Mouse (Mus musculus) embryonic facial prominence, embryonic 12.5 days (tissue): ENCODE results near the gene Ficd. TPM values are rescaled to one million over a fixed set of nuclear protein-coding genes. Genes with fewer than 3 reads are reported as not detected.

ENCODE experiments used
- ATAC-seq: fragments of 200-750 bp; cut with Nextera tagmentation; 2 replicates; pipeline ENCODE4 v1.8.0; 2017; ENCODE audit not compliant: insufficient number of reproducible peaks, insufficient read depth, low FRiP score, low TSS enrichment
- H3K27ac ChIP-seq: fragments of 300-500 bp; sonication (generic); 2 replicates; pipeline ENCODE4 v1.5.1; 2016; ENCODE audit warnings: mild to moderate bottlenecking
- H3K27me3 ChIP-seq: fragments of 300-500 bp; sonication (generic); 2 replicates; pipeline ENCODE4 v1.6.1; 2016; ENCODE audit warnings: mild to moderate bottlenecking, moderate library complexity
- H3K36me3 ChIP-seq: fragments of 300-500 bp; sonication (generic); 2 replicates; pipeline ENCODE4 v1.6.1; 2016; ENCODE audit warnings: mild to moderate bottlenecking
- H3K4me1 ChIP-seq: fragments of 300-500 bp; sonication (generic); 2 replicates; pipeline ENCODE4 v1.6.1; 2016
- H3K4me2 ChIP-seq: fragments of 300-500 bp; sonication (generic); replicated peaks from 2 replicates; pipeline ENCODE4 v1.6.1; 2016; ENCODE audit warnings: mild to moderate bottlenecking, moderate library complexity
- H3K4me3 ChIP-seq: fragments of 300-500 bp; sonication (generic); 2 replicates; pipeline ENCODE4 v1.5.1; 2016; ENCODE audit warnings: mild to moderate bottlenecking
- H3K9ac ChIP-seq: fragments of 300-500 bp; sonication (generic); 2 replicates; pipeline ENCODE4 v1.6.1; 2016; ENCODE audit warnings: mild to moderate bottlenecking, moderate library complexity
- H3K9me3 ChIP-seq: fragments of 300-500 bp; sonication (generic); 2 replicates; pipeline ENCODE4 v1.6.1; 2016; ENCODE audit warnings: mild to moderate bottlenecking, moderate library complexity
- WGBS: fragments of 180-500 bp; shearing (Covaris S2); methylation state at CpG from one replicate; pipeline ENCODE4 v1.1.7; 2016; 5-methylcytosine and 5-hydroxymethylcytosine counted together
- polyA plus RNA-seq: library from polyadenylated mRNA; unstranded; fragments of >200 nt; fragmentation: Nextera tagmentation; extraction: Ambion mirVana; gene quantifications from 2 replicates; pipeline ENCODE4 v1.2.1, GENCODE M21; 2016

Ficd gene
- polyA plus RNA-seq, 1 experiment from 2014 or later, result 5.1 TPM

- Histone ChIP-seq H3K9ac (no peak overlapping the region), H3K4me1 (no peaks in the 10 kb centered on the region), H3K9me3 (no peaks in the 10 kb centered on the region), H3K27me3 (0 out of 2 replicates have a peak, but pooled peaks cover 5% of the 10 kb centered on the region), H3K4me2 (no peak overlapping the region), H3K27ac (no peak overlapping the region), H3K36me3 (no peaks in the 10 kb centered on the region), H3K4me3 (no peak overlapping the region)
- ATAC-seq, result 0 out of 2 replicates have a peak, but pooled peaks have one; percentile 41
- WGBS, result 15% methylated on average over 12 of the region's 12 CpGs
Measured at GRCm38 (mm10) chr5:113716581-113717388, 18.8 kb upstream of the Ficd start.

GRCm38 (mm10) chr5:113719221-113719661 is 16.4 kb upstream of the Ficd start:
- 84% methylated on average over 8 of the region's 8 CpGs for WGBS
- Histone ChIP-seq H3K9ac (no peak overlapping the region), H3K4me1 (no peaks in the 10 kb centered on the region), H3K9me3 (no peaks in the 10 kb centered on the region), H3K4me2 (no peak overlapping the region), H3K36me3 (no peaks in the 10 kb centered on the region), H3K27me3 (peaks cover 10% of the 10 kb centered on the region), H3K27ac (no peak overlapping the region), H3K4me3 (no peak overlapping the region)
- ATAC-seq, result no peak

GRCm38 (mm10) chr5:113722224-113723013 is 13.2 kb upstream of the Ficd start:
- Histone ChIP-seq H3K9me3 (no peaks in the 10 kb centered on the region), H3K4me1 (no peaks in the 10 kb centered on the region), H3K36me3 (no peaks in the 10 kb centered on the region), H3K9ac (no peak overlapping the region), H3K27ac (no peak overlapping the region), H3K27me3 (peaks cover 10% of the 10 kb centered on the region), H3K4me2 (no peak overlapping the region), H3K4me3 (no peak overlapping the region)
- WGBS, result 89% methylated on average over 9 of the region's 10 CpGs
- no peak for ATAC-seq

GRCm38 (mm10) chr5:113723567-113724237 is 11.9 kb upstream of the Ficd start:
- Histone ChIP-seq H3K4me3 (no peak overlapping the region), H3K27me3 (peaks cover 6% of the 10 kb centered on the region), H3K9ac (no peak overlapping the region), H3K9me3 (no peaks in the 10 kb centered on the region), H3K4me1 (no peaks in the 10 kb centered on the region), H3K27ac (no peak overlapping the region), H3K4me2 (no peak overlapping the region), H3K36me3 (no peaks in the 10 kb centered on the region)
- WGBS, result 36% methylated on average over 8 of the region's 8 CpGs
- ATAC-seq, result no peak

DNA sequence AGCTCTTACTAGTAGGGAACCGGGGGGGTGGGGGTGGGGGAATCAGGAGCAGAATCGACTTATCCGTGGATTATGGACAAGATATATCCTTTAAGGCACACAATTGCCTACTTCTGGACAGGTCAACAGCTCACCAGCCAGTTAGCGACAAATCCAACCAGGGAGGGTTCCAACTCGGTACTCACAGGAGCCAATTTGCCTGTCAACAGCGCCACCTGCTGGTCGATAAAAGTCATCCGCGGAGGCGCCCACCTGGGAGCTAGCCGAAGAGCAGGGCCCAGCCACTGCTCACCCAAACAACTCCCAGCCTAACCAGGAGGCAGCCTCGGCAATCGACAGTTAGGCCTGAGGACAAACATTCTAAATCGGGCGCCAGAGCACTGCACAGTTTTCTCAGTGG is 11.2 kb upstream of the Ficd start, which contains the start of gene 1700069L16Rik:
TSS of gene 1700069L16Rik (minus strand) at position 327 of the 400 bp plus-strand sequence.
- no peak for ATAC-seq
- Histone ChIP-seq H3K4me1 (no peaks in the 10 kb centered on the region), H3K27me3 (peaks cover 5% of the 10 kb centered on the region), H3K36me3 (no peaks in the 10 kb centered on the region), H3K9ac (no peak within 1 kb of the TSS), H3K4me3 (no peak within 1 kb of the TSS), H3K9me3 (no peaks in the 10 kb centered on the region), H3K27ac (no peak within 1 kb of the TSS), H3K4me2 (no peak within 1 kb of the TSS)
- 3% methylated on average over 15 of the region's 15 CpGs for WGBS

GRCm38 (mm10) chr5:113725417-113725816 is 10.2 kb upstream of the Ficd start:
- H3K9ac ChIP-seq, result no peak overlapping the region
- H3K4me3 ChIP-seq, result no peak overlapping the region
- H3K4me2 ChIP-seq, result no peak overlapping the region
- no peaks in the 10 kb centered on the region for H3K36me3 ChIP-seq
- WGBS, result 69% methylated on average over 12 of the region's 12 CpGs
- H3K27ac ChIP-seq, result no peak overlapping the region
- no peak for ATAC-seq
- peaks cover 5% of the 10 kb centered on the region for H3K27me3 ChIP-seq
- no peaks in the 10 kb centered on the region for H3K4me1 ChIP-seq
- H3K9me3 ChIP-seq, result no peaks in the 10 kb centered on the region

DNA sequence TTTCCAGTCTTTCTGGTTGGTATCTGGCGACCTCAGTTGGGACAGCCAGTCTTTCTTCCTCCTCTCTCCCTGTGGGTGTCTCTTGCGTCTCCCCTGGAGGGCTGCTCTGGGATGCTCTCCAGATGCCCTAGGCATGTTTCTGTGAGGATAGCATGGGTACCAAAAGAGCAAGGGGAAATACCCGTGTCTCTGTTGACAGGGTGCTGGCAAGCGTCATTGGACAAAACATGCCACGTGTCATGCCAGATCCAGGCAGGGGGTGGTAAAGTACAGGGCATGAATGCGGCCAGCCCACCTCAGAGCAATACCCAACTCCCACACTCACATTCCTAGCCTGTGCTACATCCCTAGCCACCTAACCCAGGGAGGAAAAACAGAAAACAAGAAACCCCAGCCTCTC is 9.0 kb upstream of the Ficd start:
- H3K4me2 ChIP-seq, result no peak overlapping the region
- 67% methylated on average over 6 of the region's 6 CpGs for whole genome bisulfite sequencing
- H3K27ac ChIP-seq, result no peak overlapping the region
- no peaks in the 10 kb centered on the region for H3K9me3 ChIP-seq
- H3K9ac ChIP-seq, result no peak overlapping the region
- no peak for ATAC-seq
- H3K4me1 ChIP-seq, result no peaks in the 10 kb centered on the region
- no peaks in the 10 kb centered on the region for H3K36me3 ChIP-seq
- peaks cover 5% of the 10 kb centered on the region for H3K27me3 ChIP-seq
- H3K4me3 ChIP-seq, result no peak overlapping the region

DNA sequence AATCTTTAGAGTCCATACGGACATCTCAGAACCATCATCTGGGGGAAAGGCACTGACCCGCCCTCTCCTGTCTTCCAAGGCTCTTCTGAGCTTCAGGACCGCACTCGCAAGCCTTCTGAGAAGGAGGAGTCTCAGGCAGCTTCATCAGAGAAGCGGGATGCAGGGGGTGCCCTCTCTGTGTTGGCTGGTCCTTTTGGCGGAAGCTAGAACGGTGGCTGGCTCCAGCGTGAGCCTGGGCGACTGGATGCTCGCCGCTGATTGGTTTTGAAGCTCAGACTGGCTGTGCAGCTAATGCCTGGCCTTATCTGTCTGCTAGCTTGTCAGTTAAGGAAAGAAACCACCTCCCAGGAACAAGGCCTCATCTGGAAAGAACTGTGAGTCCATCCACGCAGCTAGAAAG is 8.4 kb upstream of the Ficd start:
- no peak overlapping the region for H3K9ac ChIP-seq
- H3K4me3 ChIP-seq, result no peak overlapping the region
- H3K27ac ChIP-seq, result no peak overlapping the region
- no peak for ATAC-seq
- H3K9me3 ChIP-seq, result no peaks in the 10 kb centered on the region
- WGBS, result 68% methylated on average over 12 of the region's 12 CpGs
- H3K4me2 ChIP-seq, result no peak overlapping the region
- H3K36me3 ChIP-seq, result no peaks in the 10 kb centered on the region
- H3K4me1 ChIP-seq, result no peaks in the 10 kb centered on the region
- H3K27me3 ChIP-seq, result peaks cover 5% of the 10 kb centered on the region

DNA sequence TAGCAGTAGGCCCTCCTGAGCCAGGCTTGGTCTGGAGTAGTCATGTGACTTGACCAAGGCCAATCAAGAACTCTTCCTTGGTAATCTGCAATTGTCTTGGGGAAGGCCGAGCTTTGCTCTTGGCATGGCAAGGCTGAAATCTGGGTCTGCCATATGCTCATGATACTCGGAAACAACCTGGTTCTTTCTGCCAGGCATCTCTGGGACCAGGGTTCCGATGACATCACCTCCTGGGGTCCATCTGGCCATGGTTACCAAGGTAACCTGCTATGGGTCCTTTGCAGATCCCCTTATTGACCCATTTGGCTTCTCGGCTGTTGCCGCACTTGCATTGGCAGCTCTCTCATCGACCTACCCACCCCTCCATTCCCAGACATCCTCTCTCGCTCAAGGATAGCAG is 7.6 kb upstream of the Ficd start:
- WGBS, result 47% methylated on average over 7 of the region's 7 CpGs
- no peak for ATAC-seq
- Histone ChIP-seq H3K4me3 (no peak overlapping the region), H3K4me2 (no peak overlapping the region), H3K9ac (no peak overlapping the region), H3K4me1 (no peaks in the 10 kb centered on the region), H3K36me3 (no peaks in the 10 kb centered on the region), H3K27ac (no peak overlapping the region), H3K9me3 (no peaks in the 10 kb centered on the region), H3K27me3 (peaks cover 5% of the 10 kb centered on the region)

DNA sequence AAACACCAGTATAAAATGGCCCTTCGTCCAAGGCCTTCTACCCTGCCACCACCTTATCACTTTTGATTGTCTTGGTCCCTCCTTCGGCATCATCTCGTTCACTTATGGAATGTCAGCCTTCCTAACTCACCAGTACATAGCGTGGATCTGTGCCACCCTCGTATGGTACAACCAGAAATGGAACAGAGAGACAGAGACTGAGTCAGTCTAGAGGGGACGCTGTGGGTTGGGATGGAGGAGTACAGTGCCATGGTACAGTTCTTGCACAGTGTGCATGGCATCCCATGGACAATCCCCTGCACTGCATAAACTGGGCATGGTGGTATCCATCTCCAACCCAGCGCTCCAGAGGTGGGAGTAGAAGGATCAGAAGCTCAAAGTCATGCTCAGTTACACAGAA is 6.9 kb upstream of the Ficd start:
- H3K4me3 ChIP-seq, result no peak overlapping the region
- H3K9me3 ChIP-seq, result no peaks in the 10 kb centered on the region
- no peak overlapping the region for H3K27ac ChIP-seq
- no peaks in the 10 kb centered on the region for H3K4me1 ChIP-seq
- H3K27me3 ChIP-seq, result peaks cover 2% of the 10 kb centered on the region; the same call in 1 of the 2 replicates
- no peak overlapping the region for H3K4me2 ChIP-seq
- H3K36me3 ChIP-seq, result no peaks in the 10 kb centered on the region
- WGBS, result 84% methylated on average over 7 of the region's 7 CpGs
- H3K9ac ChIP-seq, result no peak overlapping the region
- no peak for ATAC-seq

GRCm38 (mm10) chr5:113730641-113731121 is 4.9 kb upstream of the Ficd start:
- no peak overlapping the region for H3K4me3 ChIP-seq
- H3K9ac ChIP-seq, result 0 out of 2 replicates have a peak overlapping the region, but pooled peaks have one; percentile 3
- 64% methylated on average over 7 of the region's 7 CpGs for WGBS
- no peak overlapping the region for H3K4me2 ChIP-seq
- H3K9me3 ChIP-seq, result no peaks in the 10 kb centered on the region
- H3K27ac ChIP-seq, result no peak overlapping the region
- ATAC-seq, result no peak
- H3K36me3 ChIP-seq, result no peaks in the 10 kb centered on the region
- 0 out of 2 replicates have a peak, but pooled peaks cover 4% of the 10 kb centered on the region for H3K4me1 ChIP-seq
- H3K27me3 ChIP-seq, result no peaks in the 10 kb centered on the region
